Mouse (Mus musculus) midbrain, embryonic 15.5 days (tissue): ENCODE measurements around the gene Mea1. TPM values are rescaled to one million over a fixed set of nuclear protein-coding genes. Genes with fewer than 3 reads are reported as not detected.

Source experiments
- polyA plus RNA-seq: library from polyadenylated mRNA; unstranded; fragments of >200 nt; fragmentation: Nextera tagmentation; extraction: Ambion mirVana; gene quantifications from 2 replicates; pipeline ENCODE4 v1.2.1, GENCODE M21; 2015

The Mea1 gene
- polyA plus RNA-seq, 1 experiment from 2014 or later: 277 TPM

Other genes starting within 250 kb of the Mea1 start
- gene Crip3, start 249.9 kb upstream of the Mea1 start, polyA plus RNA-seq: 2.0 and 3.0 TPM in 2 replicates
- gene Slc22a7, start 240.3 kb upstream of the Mea1 start, polyA plus RNA-seq: not detected in 2 replicates
- 8.7 and 9.0 TPM in 2 replicates for gene Ttbk1, start 191.1 kb upstream of the Mea1 start, polyA plus RNA-seq
- 14.5 and 17.3 TPM in 2 replicates for gene Dnph1, start 182.1 kb upstream of the Mea1 start, polyA plus RNA-seq
- gene Cul9, start 132.4 kb upstream of the Mea1 start, polyA plus RNA-seq: 25.0 and 26.7 TPM in 2 replicates
- 3.7 and 5.7 TPM in 2 replicates for gene Srf, start 122.6 kb upstream of the Mea1 start, polyA plus RNA-seq
- 33.6 and 34.8 TPM in 2 replicates for gene Ptk7, start 49.3 kb upstream of the Mea1 start, polyA plus RNA-seq
- 42.5 and 44.5 TPM in 2 replicates for gene Klc4, start 32.8 kb upstream of the Mea1 start, polyA plus RNA-seq
- gene Mrpl2, start 32.6 kb upstream of the Mea1 start, polyA plus RNA-seq: 60.6 and 74.5 TPM in 2 replicates
- 44.7 and 46.3 TPM in 2 replicates for gene Cul7, start 28.5 kb upstream of the Mea1 start, polyA plus RNA-seq
- 49.9 and 50.8 TPM in 2 replicates for gene Rrp36, start 4.4 kb upstream of the Mea1 start, polyA plus RNA-seq
- 172 and 180 TPM in 2 replicates for gene Klhdc3, start 2.1 kb downstream of the Mea1 start, polyA plus RNA-seq
- gene Ppp2r5d, start 26.3 kb downstream of the Mea1 start, polyA plus RNA-seq: 103 and 112 TPM in 2 replicates
- 28.2 and 31.9 TPM in 2 replicates for gene Pex6, start 32.7 kb downstream of the Mea1 start, polyA plus RNA-seq
- 0.65 and 1.3 TPM in 2 replicates for gene Gnmt, start 50.4 kb downstream of the Mea1 start, polyA plus RNA-seq
- gene Cnpy3, start 73.4 kb downstream of the Mea1 start, polyA plus RNA-seq: 67.1 and 68.2 TPM in 2 replicates
- gene Ptcra, start 84.9 kb downstream of the Mea1 start, polyA plus RNA-seq: 0.18 and 0.39 TPM in 2 replicates
- 51.3 and 54.9 TPM in 2 replicates for gene 2310039H08Rik, start 93.8 kb downstream of the Mea1 start, polyA plus RNA-seq
- 80.6 and 83.1 TPM in 2 replicates for gene Rpl7l1, start 103.9 kb downstream of the Mea1 start, polyA plus RNA-seq
- gene Bicral, start 179.7 kb downstream of the Mea1 start, polyA plus RNA-seq: 10.5 and 12.8 TPM in 2 replicates
- gene Tbcc, start 211.9 kb downstream of the Mea1 start, polyA plus RNA-seq: 61.6 and 68.5 TPM in 2 replicates
- gene Prph2, start 231.7 kb downstream of the Mea1 start, polyA plus RNA-seq: not detected in 2 replicates